ENCODE assay signal across 8 mouse cellular contexts in the genomic region with DNA sequence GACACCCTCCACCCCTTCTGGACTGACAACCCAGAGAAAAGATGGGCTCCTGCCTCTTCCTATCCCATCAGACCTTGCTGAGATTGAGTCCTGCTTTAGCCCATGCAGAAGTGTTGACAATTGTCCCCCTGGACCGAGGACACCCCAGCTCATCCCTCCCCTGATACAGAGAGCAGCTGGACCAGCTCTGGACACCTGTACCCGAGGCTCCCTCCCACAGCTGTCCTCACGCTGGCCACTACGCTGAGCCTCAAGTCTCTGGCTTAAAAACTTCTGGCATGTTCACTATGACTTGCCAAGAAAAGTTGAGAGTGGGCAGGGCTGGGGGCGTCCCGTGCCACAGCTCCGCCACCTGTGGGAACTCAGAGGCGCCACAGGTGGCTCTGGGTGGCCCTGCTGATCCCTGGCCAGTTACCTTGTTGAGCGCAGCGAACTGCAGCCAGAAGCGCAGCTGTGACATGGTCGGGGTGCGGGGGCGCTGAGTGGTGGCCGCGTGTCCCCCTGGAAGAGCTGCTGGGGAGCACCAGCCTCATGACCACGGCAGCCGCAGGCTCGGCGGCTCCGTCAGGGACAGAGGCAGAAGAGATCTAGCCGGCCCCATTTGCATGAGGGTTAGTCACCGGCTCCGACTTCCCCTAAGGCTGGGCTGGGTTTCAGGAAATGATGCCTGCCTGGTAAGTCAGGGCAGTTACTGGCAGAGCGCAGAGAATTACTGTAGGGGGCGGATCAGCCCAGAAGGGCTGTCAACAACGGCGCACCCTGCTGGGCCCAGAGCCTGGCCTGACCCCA. TPM values are rescaled to one million over a fixed set of nuclear protein-coding genes. Genes with fewer than 3 reads are reported as not detected.
DNase-seq lines count a peak whose midpoint lies in the region; ATAC-seq lines count a peak whose summit lies in the region.

No protein-coding gene starts in this region.

- peak; percentile 97 for ATAC-seq in activated CD4-positive, CD25-positive, alpha-beta regulatory T cell, adult 4 months
- ATAC-seq in hematopoietic stem cell, adult 5-6 weeks (replicated peaks in 1 of 2; ENCODE audit: insufficient read depth in 1 of 2, low FRiP score in 2 of 2, low TSS enrichment in 1 of 2, low read depth in 1 of 2, poor library complexity in 2 of 2, severe bottlenecking in 2 of 2): peak; percentile 79 to 83

- H3K27ac ChIP-seq in macrophage: peak overlapping the region; percentile 92

- DNase-seq in cerebellum, postnatal 25 days: peak; percentile 56 to 74
- DNase-seq in cerebellum, adult 8-10 months: no peak
- DNase-seq in fibroblast of lung, adult 2 months (ENCODE audit: low read depth): peak; percentile 91
- DNase-seq in layer of hippocampus, postnatal 36 days: peak; percentile 32 to 42
- peak; percentile 80 to 86 for DNase-seq in spleen, postnatal 4 days (ENCODE audit: low spot score in 2 of 2)

- 2% methylated on average over 28 of the region's 28 CpGs for WGBS in macrophage (ENCODE audit: missing documents)

- peaks cover 51% of the 10 kb centered on the region for H3K79me2 ChIP-seq in macrophage (ENCODE audit: inconsistent target)

- H3K4me3 ChIP-seq in macrophage (ENCODE audit: inconsistent target): peak overlapping the region; percentile 71

- H3K36me3 ChIP-seq in macrophage (ENCODE audit: inconsistent target): peaks cover 30% of the 10 kb centered on the region

RNA-seq across cellular contexts. Expression of gene Gpx4, which starts 28.0 kb away (rescaled TPM):
- polyA plus RNA-seq in activated CD4-positive, CD25-positive, alpha-beta regulatory T cell, adult 4 months (2017; shearing (Covaris generic)): 100 to 1,000 TPM; 346 to 370 TPM
- total RNA-seq in hematopoietic stem cell, adult 5-6 weeks (2017): 306 and 388 TPM in 2 replicates
- total RNA-seq in layer of hippocampus, postnatal 36 days (2021): 100 to 1,000 TPM; 445 to 446 TPM
- total RNA-seq in macrophage (2018; cell fraction: chromatin; rRNA removed): 100 to 1,000 TPM in 8 of 26 experiments, 10 to 100 TPM in 18; 25.2 to 137 (median 85.2) TPM
- total RNA-seq in macrophage (2018; cell fraction: cytosol; rRNA removed): 100 to 1,000 TPM; 389 to 647 (median 497) TPM
- total RNA-seq in macrophage (2018; cell fraction: nucleus; rRNA removed): 100 to 1,000 TPM in 20 of 26 experiments, 10 to 100 TPM in 6; 53.9 to 194 (median 123) TPM
- polyA plus RNA-seq in macrophage (2018): 427 to 512 TPM (median 481 TPM) in 3 replicates

RNA-seq across cellular contexts. Expression of gene Sbno2, which starts 30.4 kb away (rescaled TPM):
- polyA plus RNA-seq in activated CD4-positive, CD25-positive, alpha-beta regulatory T cell, adult 4 months (2017; shearing (Covaris generic)): 10 to 100 TPM; 26.8 to 32.5 TPM
- total RNA-seq in hematopoietic stem cell, adult 5-6 weeks (2017): 26.4 and 32.1 TPM in 2 replicates
- 10 to 100 TPM; 17.2 to 20.7 TPM for total RNA-seq in layer of hippocampus, postnatal 36 days (2021)
- total RNA-seq in macrophage (2018; cell fraction: chromatin; rRNA removed): 1,000 to 10,000 TPM in 1 of 26 experiments, 100 to 1,000 TPM in 25; 193 to 1,010 (median 316) TPM
- 100 to 1,000 TPM in 1 of 26 experiments, 10 to 100 TPM in 25; 35.5 to 111 (median 48.4) TPM for total RNA-seq in macrophage (2018; cell fraction: cytosol; rRNA removed)
- total RNA-seq in macrophage (2018; cell fraction: nucleus; rRNA removed): 100 to 1,000 TPM; 103 to 721 (median 158) TPM
- polyA plus RNA-seq in macrophage (2018): 23.7 to 43.6 TPM (median 42.5 TPM) in 3 replicates

RNA-seq across cellular contexts. Expression of gene Polr2e, which starts 35.4 kb away (rescaled TPM):
- 100 to 1,000 TPM; 174 to 175 TPM for polyA plus RNA-seq in activated CD4-positive, CD25-positive, alpha-beta regulatory T cell, adult 4 months (2017; shearing (Covaris generic))
- total RNA-seq in hematopoietic stem cell, adult 5-6 weeks (2017): 85.5 and 101 TPM in 2 replicates
- total RNA-seq in layer of hippocampus, postnatal 36 days (2021): 10 to 100 TPM; 74.8 to 86.0 TPM
- total RNA-seq in macrophage (2018; cell fraction: chromatin; rRNA removed): 10 to 100 TPM in 15 of 26 experiments, 1 to 10 TPM in 11; 2.7 to 32.6 (median 15.8) TPM
- total RNA-seq in macrophage (2018; cell fraction: cytosol; rRNA removed): 10 to 100 TPM; 24.1 to 50.6 (median 34.6) TPM
- total RNA-seq in macrophage (2018; cell fraction: nucleus; rRNA removed): 10 to 100 TPM in 17 of 26 experiments, 1 to 10 TPM in 9; 5.7 to 31.9 (median 11.6) TPM
- 51.6 to 65.8 TPM (median 54.3 TPM) in 3 replicates for polyA plus RNA-seq in macrophage (2018)

RNA-seq across cellular contexts. Expression of gene Stk11, which starts 40.6 kb away (rescaled TPM):
- 10 to 100 TPM; 22.1 to 25.4 TPM for polyA plus RNA-seq in activated CD4-positive, CD25-positive, alpha-beta regulatory T cell, adult 4 months (2017; shearing (Covaris generic))
- 106 and 153 TPM in 2 replicates for total RNA-seq in hematopoietic stem cell, adult 5-6 weeks (2017)
- 10 to 100 TPM; 93.3 to 95.9 TPM for total RNA-seq in layer of hippocampus, postnatal 36 days (2021)
- total RNA-seq in macrophage (2018; cell fraction: chromatin; rRNA removed): 100 to 1,000 TPM in 25 of 26 experiments, 10 to 100 TPM in 1; 82.3 to 299 (median 163) TPM
- total RNA-seq in macrophage (2018; cell fraction: cytosol; rRNA removed): 100 to 1,000 TPM in 3 of 26 experiments, 10 to 100 TPM in 23; 66.1 to 109 (median 92.3) TPM
- 100 to 1,000 TPM in 19 of 26 experiments, 10 to 100 TPM in 7; 75.4 to 159 (median 118) TPM for total RNA-seq in macrophage (2018; cell fraction: nucleus; rRNA removed)
- 72.6 to 106 TPM (median 79.6 TPM) in 3 replicates for polyA plus RNA-seq in macrophage (2018)

RNA-seq across cellular contexts. Expression of gene Arhgap45, which starts 58.6 kb away (rescaled TPM):
- 100 to 1,000 TPM; 196 to 326 TPM for polyA plus RNA-seq in activated CD4-positive, CD25-positive, alpha-beta regulatory T cell, adult 4 months (2017; shearing (Covaris generic))
- 80.9 and 114 TPM in 2 replicates for total RNA-seq in hematopoietic stem cell, adult 5-6 weeks (2017)
- 1 to 10 TPM; 3.2 to 4.2 TPM for total RNA-seq in layer of hippocampus, postnatal 36 days (2021)
- 100 to 1,000 TPM in 23 of 26 experiments, 10 to 100 TPM in 3; 60.1 to 650 (median 256) TPM for total RNA-seq in macrophage (2018; cell fraction: chromatin; rRNA removed)
- 100 to 1,000 TPM in 7 of 26 experiments, 10 to 100 TPM in 19; 38.3 to 135 (median 73.0) TPM for total RNA-seq in macrophage (2018; cell fraction: cytosol; rRNA removed)
- 100 to 1,000 TPM in 19 of 26 experiments, 10 to 100 TPM in 7; 53.9 to 429 (median 152) TPM for total RNA-seq in macrophage (2018; cell fraction: nucleus; rRNA removed)
- 56.2 to 124 TPM (median 74.2 TPM) in 3 replicates for polyA plus RNA-seq in macrophage (2018)
